Mouse (Mus musculus): ENCODE measurements around the gene Kcnmb4.

GRCm38 (mm10) chr10:116461443-116461842 is 12.2 kb downstream of the Kcnmb4 start:
- TF ChIP-seq CTCF (IDR thresholded peaks at IDR 0.05; ENCODE audit: extremely low read depth, insufficient read depth, low read length) (no peak), POLR2A (IDR thresholded peaks at IDR 0.05; ENCODE audit: extremely low read depth, insufficient read depth, low read length) (no peak)
